Mouse (Mus musculus) liver, embryonic 15.5 days (tissue): ENCODE results near the gene Eif3l. TPM values are rescaled to one million over a fixed set of nuclear protein-coding genes. Genes with fewer than 3 reads are reported as not detected.

Experiments used
- ATAC-seq: fragments of 200-750 bp; cut with Nextera tagmentation; 2 replicates; pipeline ENCODE4 v1.8.0; 2017; ENCODE audit warnings: moderate number of reproducible peaks, mild to moderate bottlenecking, moderate library complexity; ENCODE audit not compliant: insufficient read depth
- H3K27ac ChIP-seq: fragments of 300-500 bp; sonication (generic); replicated peaks from 2 replicates; pipeline ENCODE4 v1.5.1; 2015; ENCODE audit warnings: mild to moderate bottlenecking, inconsistent platforms
- H3K27me3 ChIP-seq: fragments of 300-500 bp; sonication (generic); 2 replicates; pipeline ENCODE4 v1.6.1; 2015; ENCODE audit warnings: mild to moderate bottlenecking, inconsistent platforms
- H3K36me3 ChIP-seq: fragments of 300-500 bp; sonication (generic); replicated peaks from 2 replicates; pipeline ENCODE4 v1.6.1; 2015; ENCODE audit warnings: moderate library complexity, mild to moderate bottlenecking, inconsistent platforms
- H3K4me1 ChIP-seq: fragments of 300-500 bp; sonication (generic); replicated peaks from 2 replicates; pipeline ENCODE4 v1.6.1; 2015; ENCODE audit warnings: inconsistent platforms
- H3K4me2 ChIP-seq: fragments of 300-500 bp; sonication (generic); 2 replicates; pipeline ENCODE4 v1.6.1; 2015; ENCODE audit warnings: moderate library complexity, mild to moderate bottlenecking, inconsistent platforms
- H3K4me3 ChIP-seq: fragments of 300-500 bp; sonication (generic); replicated peaks from 2 replicates; pipeline ENCODE4 v1.5.1; 2015; ENCODE audit warnings: mild to moderate bottlenecking, inconsistent platforms
- H3K9ac ChIP-seq: fragments of 300-500 bp; sonication (generic); 2 replicates; pipeline ENCODE4 v1.6.1; 2015; ENCODE audit warnings: moderate library complexity, mild to moderate bottlenecking, inconsistent platforms
- H3K9me3 ChIP-seq: fragments of 300-500 bp; sonication (generic); replicated peaks from 2 replicates; pipeline ENCODE4 v1.6.1; 2016; ENCODE audit warnings: inconsistent platforms
- WGBS: fragments of 180-500 bp; shearing (Covaris S2); methylation state at CpG from one replicate; pipeline ENCODE4 v1.1.7; 2015; ENCODE audit warnings: mixed read lengths; ENCODE audit not compliant: insufficient replicate concordance; 5-methylcytosine and 5-hydroxymethylcytosine counted together
- polyA plus RNA-seq: library from polyadenylated mRNA; unstranded; fragments of >200 nt; fragmentation: Nextera tagmentation; extraction: Ambion mirVana; gene quantifications from 2 replicates; pipeline ENCODE4 v1.2.1, GENCODE M21; 2015

Eif3l gene
- polyA plus RNA-seq, 1 experiment from 2014 or later: 117 TPM

- no peaks in the 10 kb centered on the region for H3K9me3 ChIP-seq
- WGBS: 15% methylated on average over 9 of the region's 9 CpGs
- H3K4me2 ChIP-seq: peak overlapping the region; percentile 99
- H3K4me3 ChIP-seq: peak overlapping the region; percentile 73
- H3K27me3 ChIP-seq: peaks cover 33% of the 10 kb centered on the region
- no peak for ATAC-seq
- no peak overlapping the region for H3K27ac ChIP-seq
- peak overlapping the region; percentile 77; the same call in 1 of the 2 replicates for H3K9ac ChIP-seq
- peaks cover 49% of the 10 kb centered on the region for H3K4me1 ChIP-seq
- no peaks in the 10 kb centered on the region for H3K36me3 ChIP-seq
These were observed 35.1 kb downstream of the Eif3l start for GRCm38 (mm10) chr15:79110031-79110430.

GRCm38 (mm10) chr15:79110528-79110927 lies 35.5 kb downstream of the Eif3l start:
- no peak overlapping the region for H3K27ac ChIP-seq
- no peaks in the 10 kb centered on the region for H3K9me3 ChIP-seq
- H3K4me2 ChIP-seq: peak overlapping the region; percentile 99
- no peak overlapping the region for H3K4me3 ChIP-seq
- 65% methylated on average over 2 of the region's 2 CpGs for WGBS
- ATAC-seq: no peak
- H3K4me1 ChIP-seq: peaks cover 45% of the 10 kb centered on the region
- no peaks in the 10 kb centered on the region for H3K36me3 ChIP-seq
- no peak overlapping the region for H3K9ac ChIP-seq
- H3K27me3 ChIP-seq: peaks cover 33% of the 10 kb centered on the region

- Histone ChIP-seq H3K4me1 (peaks cover 33% of the 10 kb centered on the region), H3K27ac (no peak overlapping the region), H3K4me3 (no peak overlapping the region), H3K9me3 (no peaks in the 10 kb centered on the region), H3K36me3 (0 out of 2 replicates have a peak, but pooled peaks cover 6% of the 10 kb centered on the region), H3K27me3 (peaks cover 33% of the 10 kb centered on the region), H3K9ac (no peak overlapping the region), H3K4me2 (no peak overlapping the region)
- ATAC-seq: no peak
- WGBS: 75% methylated on average over 4 of the region's 4 CpGs
These were observed 36.8 kb downstream of the Eif3l start for GRCm38 (mm10) chr15:79111774-79112173.

- Histone ChIP-seq H3K36me3 (0 out of 2 replicates have a peak, but pooled peaks cover 10% of the 10 kb centered on the region), H3K27me3 (peaks cover 8% of the 10 kb centered on the region), H3K9ac (no peak overlapping the region), H3K4me3 (no peak overlapping the region), H3K9me3 (no peaks in the 10 kb centered on the region), H3K4me1 (peaks cover 6% of the 10 kb centered on the region), H3K4me2 (no peak overlapping the region), H3K27ac (no peak overlapping the region)
- no peak for ATAC-seq
- WGBS: 58% methylated on average over 5 of the region's 5 CpGs
These were observed 40.3 kb downstream of the Eif3l start for GRCm38 (mm10) chr15:79115276-79115675.

- Histone ChIP-seq H3K4me3 (no peak overlapping the region), H3K27me3 (no peaks in the 10 kb centered on the region), H3K36me3 (0 out of 2 replicates have a peak, but pooled peaks cover 14% of the 10 kb centered on the region), H3K27ac (no peak overlapping the region), H3K4me2 (no peak overlapping the region), H3K4me1 (no peaks in the 10 kb centered on the region), H3K9me3 (no peaks in the 10 kb centered on the region), H3K9ac (no peak overlapping the region)
- WGBS: 81% methylated on average over 9 of the region's 9 CpGs
- no peak for ATAC-seq
These were observed 44.5 kb downstream of the Eif3l start for GRCm38 (mm10) chr15:79119491-79119890.

- Histone ChIP-seq H3K4me1 (no peaks in the 10 kb centered on the region), H3K27ac (no peak overlapping the region), H3K4me3 (no peak overlapping the region), H3K27me3 (no peaks in the 10 kb centered on the region), H3K9ac (no peak overlapping the region), H3K9me3 (no peaks in the 10 kb centered on the region), H3K36me3 (peaks cover 12% of the 10 kb centered on the region), H3K4me2 (no peak overlapping the region)
- no peak for ATAC-seq
- WGBS: 74% methylated on average over 4 of the region's 4 CpGs
These were observed 47.1 kb downstream of the Eif3l start for GRCm38 (mm10) chr15:79122119-79122518.

GRCm38 (mm10) chr15:79122546-79122945 lies 47.6 kb downstream of the Eif3l start:
- Histone ChIP-seq H3K4me2 (no peak overlapping the region), H3K27ac (no peak overlapping the region), H3K9me3 (no peaks in the 10 kb centered on the region), H3K27me3 (no peaks in the 10 kb centered on the region), H3K9ac (no peak overlapping the region), H3K36me3 (peaks cover 11% of the 10 kb centered on the region), H3K4me1 (no peaks in the 10 kb centered on the region), H3K4me3 (no peak overlapping the region)
- ATAC-seq: no peak
- 68% methylated on average over 13 of the region's 13 CpGs for WGBS

- ATAC-seq: no peak
- no peaks in the 10 kb centered on the region for H3K9me3 ChIP-seq
- peaks cover 18% of the 10 kb centered on the region for H3K36me3 ChIP-seq
- no peak overlapping the region for H3K4me3 ChIP-seq
- H3K27me3 ChIP-seq: no peaks in the 10 kb centered on the region
- 54% methylated on average over 6 of the region's 6 CpGs for WGBS
- no peak overlapping the region for H3K4me2 ChIP-seq
- no peak overlapping the region for H3K9ac ChIP-seq
- H3K4me1 ChIP-seq: no peaks in the 10 kb centered on the region
- H3K27ac ChIP-seq: no peak overlapping the region
These were observed 48.8 kb downstream of the Eif3l start for GRCm38 (mm10) chr15:79123751-79124150.

GRCm38 (mm10) chr15:79124331-79124875 lies 49.4 kb downstream of the Eif3l start:
- H3K27me3 ChIP-seq: no peaks in the 10 kb centered on the region
- WGBS: 69% methylated on average over 10 of the region's 10 CpGs
- H3K4me3 ChIP-seq: no peak overlapping the region
- no peak for ATAC-seq
- no peak overlapping the region for H3K9ac ChIP-seq
- no peaks in the 10 kb centered on the region for H3K4me1 ChIP-seq
- H3K4me2 ChIP-seq: no peak overlapping the region
- peaks cover 20% of the 10 kb centered on the region for H3K36me3 ChIP-seq
- H3K27ac ChIP-seq: no peak overlapping the region
- H3K9me3 ChIP-seq: no peaks in the 10 kb centered on the region

- Histone ChIP-seq H3K27ac (no peak overlapping the region), H3K4me2 (no peak overlapping the region), H3K9me3 (no peaks in the 10 kb centered on the region), H3K36me3 (peaks cover 25% of the 10 kb centered on the region), H3K27me3 (no peaks in the 10 kb centered on the region), H3K4me3 (no peak overlapping the region), H3K9ac (no peak overlapping the region), H3K4me1 (no peaks in the 10 kb centered on the region)
- no peak for ATAC-seq
- 66% methylated on average over 13 of the region's 13 CpGs for whole genome bisulfite sequencing
These were observed 51.4 kb downstream of the Eif3l start for GRCm38 (mm10) chr15:79126217-79126932.

GRCm38 (mm10) chr15:79127101-79127500 lies 52.1 kb downstream of the Eif3l start:
- Histone ChIP-seq H3K36me3 (peaks cover 25% of the 10 kb centered on the region), H3K4me1 (no peaks in the 10 kb centered on the region), H3K27ac (no peak overlapping the region), H3K4me2 (no peak overlapping the region), H3K9me3 (no peaks in the 10 kb centered on the region), H3K9ac (no peak overlapping the region), H3K27me3 (no peaks in the 10 kb centered on the region), H3K4me3 (no peak overlapping the region)
- ATAC-seq: no peak
- 79% methylated on average over 12 of the region's 12 CpGs for WGBS
